Mouse (Mus musculus) heart, postnatal 0 days (tissue): ENCODE measurements around the gene Agbl4.

Source experiments
- CTCF ChIP-seq: IDR thresholded peaks from 2 replicates; pipeline ENCODE4 v1.5.1; 2016; ENCODE audit warnings: antibody characterized with exemption, control low read depth, low read depth
- EP300 ChIP-seq: IDR thresholded peaks from 2 replicates; pipeline ENCODE4 v1.6.1; 2016; ENCODE audit warnings: antibody characterized with exemption, low read depth

- TF ChIP-seq CTCF, result no peak
- TF ChIP-seq EP300, result no peak
Observed at GRCm38 (mm10) chr4:111390736-111391135, 993.3 kb downstream of the Agbl4 start.
